Mouse (Mus musculus) lung, postnatal 14 days (tissue): Measurements from ENCODE around the gene Med12l.
"Not testable (repeated sequence)": the region's sequence is repeated elsewhere in the genome, so short reads cannot be mapped to it uniquely, and the experiment has no call there.

Experiments
- DNase-seq: peaks from one replicate; pipeline ENCODE4 v3.0.0; 2021

Gene Med12l

GRCm38 (mm10) chr3:59024531-59025192 lies 19.0 kb downstream of the Med12l start:
- DNase-seq: no peak

- no peak for DNase-seq
Observed at GRCm38 (mm10) chr3:59025193-59025535, 19.5 kb downstream of the Med12l start.

- DNase-seq: peak; percentile 11
Observed at GRCm38 (mm10) chr3:59028696-59029095, 23.1 kb downstream of the Med12l start.

- DNase-seq: no peak
Observed at GRCm38 (mm10) chr3:59030986-59031385, 25.4 kb downstream of the Med12l start.

- no peak for DNase-seq
Observed at GRCm38 (mm10) chr3:59041487-59041886, 35.9 kb downstream of the Med12l start.

GRCm38 (mm10) chr3:59054834-59055535 lies 49.4 kb downstream of the Med12l start:
- DNase-seq: no peak

- DNase-seq: peak; percentile 59
Observed at GRCm38 (mm10) chr3:59059022-59059541, 53.5 kb downstream of the Med12l start.

GRCm38 (mm10) chr3:59060131-59060530 lies 54.5 kb downstream of the Med12l start:
- no peak for DNase-seq

GRCm38 (mm10) chr3:59062141-59062540 lies 56.5 kb downstream of the Med12l start:
- DNase-seq: no peak

- DNase-seq: no peak
Observed at GRCm38 (mm10) chr3:59063431-59063830, 57.8 kb downstream of the Med12l start.

GRCm38 (mm10) chr3:59065937-59066336 lies 60.3 kb downstream of the Med12l start:
- no peak for DNase-seq

GRCm38 (mm10) chr3:59066558-59067294 lies 61.1 kb downstream of the Med12l start:
- no peak for DNase-seq

- not testable (repeated sequence) for DNase-seq
Observed at GRCm38 (mm10) chr3:59069071-59069470, 63.4 kb downstream of the Med12l start.

GRCm38 (mm10) chr3:59077278-59077677 lies 71.7 kb downstream of the Med12l start:
- peak; percentile 28 for DNase-seq

- no peak for DNase-seq
Observed at GRCm38 (mm10) chr3:59078585-59078984, 73.0 kb downstream of the Med12l start.

- DNase-seq: peak; percentile 68
Observed at GRCm38 (mm10) chr3:59079327-59079726, 73.7 kb downstream of the Med12l start.

- DNase-seq: no peak
Observed at GRCm38 (mm10) chr3:59080293-59080916, 74.8 kb downstream of the Med12l start.

GRCm38 (mm10) chr3:59080919-59081318 lies 75.3 kb downstream of the Med12l start:
- DNase-seq: peak; percentile 14

- DNase-seq: no peak
Observed at GRCm38 (mm10) chr3:59092702-59093101, 87.1 kb downstream of the Med12l start.

- no peak for DNase-seq
Observed at GRCm38 (mm10) chr3:59097421-59097820, 91.8 kb downstream of the Med12l start.

GRCm38 (mm10) chr3:59098540-59098939 lies 92.9 kb downstream of the Med12l start:
- DNase-seq: no peak

GRCm38 (mm10) chr3:59101218-59101986 lies 95.8 kb downstream of the Med12l start, which contains the start of gene Gpr171:
Gene Gpr171 (minus strand): TSS chr3:59101821.
- no peak for DNase-seq
